28 mouse cellular contexts compared by ENCODE assay signal in the genomic region with DNA sequence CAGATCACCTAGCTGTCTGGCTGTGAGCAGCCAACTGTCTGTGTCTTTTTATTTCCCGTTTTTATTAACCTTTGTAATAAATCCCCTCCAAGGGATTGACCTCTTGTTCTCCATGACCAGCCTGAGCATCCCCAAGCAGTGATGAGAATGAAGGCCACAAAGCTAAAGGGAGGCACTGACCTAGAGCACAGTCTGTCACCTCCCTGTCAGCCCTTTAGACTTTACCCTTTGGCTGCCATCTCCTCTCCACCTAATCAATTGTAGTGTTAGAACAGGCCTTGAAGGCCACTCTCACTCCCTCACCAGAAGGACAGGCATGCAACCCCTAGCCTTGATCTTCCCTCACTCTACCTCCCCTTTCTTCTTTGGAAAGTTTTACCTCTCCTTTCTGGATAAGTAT.
"Had no signal": no experiment of that assay in that cellular context is flagged by ENCODE, and none has a peak within 500 bp of the region (broad histone marks: within the 10 kb centered on the region; RNA-seq: fewer than 3 reads in every experiment).

No protein-coding gene starts in this region.

- H3K36me3 ChIP-seq: embryonic facial prominence, embryonic 10.5 days; embryonic facial prominence, embryonic 12.5 days; embryonic facial prominence, embryonic 13.5 days; embryonic facial prominence, embryonic 15.5 days; forebrain, embryonic 10.5 days; forebrain, embryonic 12.5 days; forebrain, embryonic 15.5 days had no signal

- H3K4me1 ChIP-seq: embryonic facial prominence, embryonic 12.5 days; embryonic facial prominence, embryonic 13.5 days; embryonic facial prominence, embryonic 15.5 days had no signal

- H3K4me3 ChIP-seq: embryonic facial prominence, embryonic 10.5 days; embryonic facial prominence, embryonic 12.5 days; embryonic facial prominence, embryonic 13.5 days; embryonic facial prominence, embryonic 15.5 days; erythroblast, embryonic 14.5 days; forebrain, embryonic 10.5 days; forebrain, embryonic 12.5 days; forebrain, embryonic 13.5 days; forebrain, embryonic 15.5 days; gastrocnemius, adult 2 months had no signal

- H3K9me3 ChIP-seq: embryonic facial prominence, embryonic 10.5 days; embryonic facial prominence, embryonic 12.5 days; embryonic facial prominence, embryonic 13.5 days; embryonic facial prominence, embryonic 15.5 days; forebrain, embryonic 10.5 days; forebrain, embryonic 12.5 days; forebrain, embryonic 13.5 days; forebrain, embryonic 15.5 days had no signal

- H3K9ac ChIP-seq: embryonic facial prominence, embryonic 12.5 days; embryonic facial prominence, embryonic 13.5 days; embryonic facial prominence, embryonic 15.5 days; forebrain, embryonic 12.5 days; forebrain, embryonic 13.5 days; forebrain, embryonic 15.5 days; forebrain, postnatal 0 days had no signal

- H3K4me2 ChIP-seq: embryonic facial prominence, embryonic 12.5 days; embryonic facial prominence, embryonic 13.5 days; embryonic facial prominence, embryonic 15.5 days; forebrain, embryonic 12.5 days; forebrain, embryonic 13.5 days; forebrain, embryonic 15.5 days had no signal

- DNase-seq: cerebellum, adult 18-20 months; cerebellum, adult 2 months; cerebellum, adult 8-10 months; cerebellum, adult 9-10 months; cerebellum, adult 9-11 months; cerebellum, postnatal 10 days; cerebellum, postnatal 14 days; cerebellum, postnatal 25 days; cerebellum, postnatal 36 days; embryo, embryonic 11 days; forebrain, postnatal 0 days; gastrocnemius, adult 2 months; gastrocnemius, postnatal 10 days; gastrocnemius, postnatal 14 days; gastrocnemius, postnatal 25 days; gastrocnemius, postnatal 36 days; heart, adult 11 months had no signal

- H3K27ac ChIP-seq: embryonic facial prominence, embryonic 10.5 days; embryonic facial prominence, embryonic 12.5 days; embryonic facial prominence, embryonic 13.5 days; embryonic facial prominence, embryonic 15.5 days; forebrain, embryonic 10.5 days; forebrain, embryonic 12.5 days; forebrain, embryonic 13.5 days; forebrain, embryonic 15.5 days; gastrocnemius, adult 2 months had no signal

- H3K27me3 ChIP-seq: embryonic facial prominence, embryonic 12.5 days; embryonic facial prominence, embryonic 13.5 days; embryonic facial prominence, embryonic 15.5 days; forebrain, embryonic 15.5 days had no signal

- ATAC-seq: forebrain, embryonic 13.5 days; forebrain, embryonic 14.5 days; forebrain, embryonic 15.5 days; forebrain, embryonic 16.5 days; forebrain, postnatal 0 days had no signal
